Mouse (Mus musculus) neutrophil, adult 59 days (primary cell): ENCODE measurements around the gene Nmur2. TPM values are rescaled to one million over a fixed set of nuclear protein-coding genes. Genes with fewer than 3 reads are reported as not detected.

ENCODE experiments used
- total RNA-seq, 2 experiments: library from RNA; stranded (reverse); gene quantifications; 1 replicate in 1 of 2; 2 replicates in 1 of 2; pipeline ENCODE4 v1.2.4; 2023

The Nmur2 gene
- not detected for total RNA-seq

GRCm38 (mm10) chr11:56040917-56041316, at the start of gene Nmur2:
Gene Nmur2, minus strand, starts transcription at chr11:56041010.

